Mouse (Mus musculus) liver, postnatal 0 days (tissue): Measurements from ENCODE around the gene Nf2. TPM values are rescaled to one million over a fixed set of nuclear protein-coding genes. Genes with fewer than 3 reads are reported as not detected.

ENCODE experiments used
- ATAC-seq: fragments of 200-750 bp; cut with Nextera tagmentation; 2 replicates; pipeline ENCODE4 v1.8.0; 2017; ENCODE audit warnings: mild to moderate bottlenecking, moderate library complexity
- DNase-seq: peaks from one replicate; pipeline ENCODE4 v3.0.0-alpha.2; 2016
- H3K27ac ChIP-seq: fragments of 300-500 bp; sonication (generic); 2 replicates; pipeline ENCODE4 v1.5.1; 2014; ENCODE audit warnings: antibody characterized with exemption, moderate library complexity, mild to moderate bottlenecking, low read depth
- H3K27me3 ChIP-seq: fragments of 300-500 bp; sonication (generic); 2 replicates; pipeline ENCODE4 v1.6.1; 2014; ENCODE audit warnings: low read length, control low read depth, mixed read lengths; ENCODE audit not compliant: insufficient read depth
- H3K36me3 ChIP-seq: fragments of 300-500 bp; sonication (generic); replicated peaks from 2 replicates; pipeline ENCODE4 v1.6.1; 2014; ENCODE audit warnings: mild to moderate bottlenecking, control low read depth, low read length, moderate library complexity, mixed read lengths; ENCODE audit not compliant: insufficient read depth
- H3K4me1 ChIP-seq: fragments of 300-500 bp; sonication (generic); 2 replicates; pipeline ENCODE4 v1.6.1; 2014; ENCODE audit warnings: antibody characterized with exemption, mild to moderate bottlenecking, control low read depth; ENCODE audit not compliant: insufficient read depth
- H3K4me2 ChIP-seq: fragments of 300-500 bp; sonication (generic); 2 replicates; pipeline ENCODE4 v1.6.1; 2014; ENCODE audit warnings: low read depth, mild to moderate bottlenecking, low read length, moderate library complexity, mixed read lengths
- H3K4me3 ChIP-seq: fragments of 300-500 bp; sonication (generic); 2 replicates; pipeline ENCODE4 v1.5.1; 2014; ENCODE audit warnings: low read depth, low read length
- H3K9ac ChIP-seq: fragments of 300-500 bp; sonication (generic); replicated peaks from 2 replicates; pipeline ENCODE4 v1.6.1; 2014; ENCODE audit warnings: mild to moderate bottlenecking, moderate library complexity
- H3K9me3 ChIP-seq: fragments of 300-500 bp; sonication (generic); 2 replicates; pipeline ENCODE4 v1.6.1; 2016; ENCODE audit warnings: mild to moderate bottlenecking, control low read depth, low read length, mixed read lengths
- CTCF ChIP-seq: sonication (generic); IDR thresholded peaks from 2 replicates; pipeline ENCODE4 v1.5.1; 2016; ENCODE audit warnings: antibody characterized with exemption, low read depth
- EP300 ChIP-seq: IDR thresholded peaks from 2 replicates; pipeline ENCODE4 v1.6.1; 2016; ENCODE audit warnings: antibody characterized with exemption, low read depth, mild to moderate bottlenecking
- WGBS: fragments of 180-500 bp; shearing (Covaris S2); extraction: QIAGEN DNeasy Blood & Tissue Kit; methylation state at CpG from one replicate; pipeline ENCODE4 v1.1.7; 2014; ENCODE audit not compliant: insufficient replicate concordance; 5-methylcytosine and 5-hydroxymethylcytosine counted together
- polyA plus RNA-seq: library from polyadenylated mRNA; unstranded; fragments of >200 nt; fragmentation: Nextera tagmentation; extraction: Ambion mirVana; gene quantifications from 2 replicates; pipeline ENCODE4 v1.2.1, GENCODE M21; 2015

The Nf2 gene
- polyA plus RNA-seq, 1 experiment from 2014 or later, result 7.9 TPM

GRCm38 (mm10) chr11:4789691-4790090, 59.6 kb downstream of the Nf2 start:
- Histone ChIP-seq H3K36me3 (peaks cover 46% of the 10 kb centered on the region), H3K4me2 (no peak overlapping the region), H3K4me3 (no peak overlapping the region), H3K27ac (no peak overlapping the region), H3K27me3 (no peaks in the 10 kb centered on the region), H3K9me3 (no peaks in the 10 kb centered on the region), H3K4me1 (0 out of 2 replicates have a peak, but pooled peaks cover 4% of the 10 kb centered on the region), H3K9ac (no peak overlapping the region)
- no peak for TF ChIP-seq EP300
- no peak for TF ChIP-seq CTCF
- DNase-seq (no peak), ATAC-seq (no peak)
- 96% methylated on average over 5 of the region's 5 CpGs for WGBS

DNA sequence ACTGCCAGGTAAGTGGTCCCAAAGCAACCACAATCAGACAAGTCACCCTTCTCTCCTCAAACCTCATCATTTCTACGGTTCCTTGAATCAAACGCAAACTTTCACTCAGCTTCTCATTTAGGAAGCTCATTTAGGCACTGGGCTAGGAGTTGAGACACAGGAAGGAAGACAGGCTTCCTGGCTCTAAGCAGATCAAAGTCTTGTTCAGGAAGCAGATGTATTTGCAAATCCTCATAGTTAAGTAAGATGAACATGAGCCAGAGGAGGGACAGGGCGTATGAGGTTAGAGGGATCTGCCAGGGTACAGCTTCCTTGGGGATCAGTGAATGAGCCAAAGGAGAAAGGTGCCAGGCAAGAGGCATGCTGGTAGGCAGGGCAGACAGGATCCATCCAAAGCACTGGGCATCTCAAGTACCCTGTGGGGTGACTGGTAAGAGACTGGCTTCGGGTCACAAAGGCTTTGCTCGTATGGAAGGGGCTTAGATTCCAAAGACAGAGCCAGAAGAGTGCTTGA, 64.7 kb downstream of the Nf2 start:
- H3K4me1 ChIP-seq, result 0 out of 2 replicates have a peak, but pooled peaks cover 4% of the 10 kb centered on the region
- H3K27ac ChIP-seq, result 0 out of 2 replicates have a peak overlapping the region, but pooled peaks have one; percentile 23
- no peak overlapping the region for H3K9ac ChIP-seq
- H3K9me3 ChIP-seq, result no peaks in the 10 kb centered on the region
- 53% methylated on average over 5 of the region's 5 CpGs for WGBS
- 0 out of 2 replicates have a peak overlapping the region, but pooled peaks have one; percentile 18 for H3K4me2 ChIP-seq
- ATAC-seq (no peak), DNase-seq (no peak)
- no peak for TF ChIP-seq EP300
- peaks cover 33% of the 10 kb centered on the region for H3K36me3 ChIP-seq
- H3K27me3 ChIP-seq, result no peaks in the 10 kb centered on the region
- H3K4me3 ChIP-seq, result no peak overlapping the region

DNA sequence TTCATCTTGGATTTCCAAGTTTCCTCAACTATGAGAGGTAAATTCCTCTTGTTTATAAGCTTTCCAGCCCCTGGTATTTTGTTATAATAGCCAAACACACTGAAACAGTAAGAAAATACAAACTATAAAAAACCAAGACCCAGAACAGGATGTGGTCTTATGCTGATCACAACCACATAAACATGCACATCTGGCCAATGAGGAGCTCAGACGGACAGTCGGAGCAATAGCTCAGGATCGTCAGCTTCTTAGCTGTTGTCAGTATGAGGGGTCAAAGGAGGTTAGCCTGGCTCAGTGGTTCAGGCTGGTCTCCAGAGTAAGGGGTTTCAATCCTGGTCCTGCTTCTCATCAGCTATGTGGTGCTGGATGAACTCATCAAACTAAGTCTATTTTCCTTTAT, 66.2 kb downstream of the Nf2 start:
- Histone ChIP-seq H3K9me3 (no peaks in the 10 kb centered on the region), H3K27ac (no peak overlapping the region), H3K4me2 (no peak overlapping the region), H3K27me3 (no peaks in the 10 kb centered on the region), H3K36me3 (peaks cover 37% of the 10 kb centered on the region), H3K4me1 (0 out of 2 replicates have a peak, but pooled peaks cover 4% of the 10 kb centered on the region), H3K9ac (no peak overlapping the region), H3K4me3 (no peak overlapping the region)
- TF ChIP-seq CTCF (no peak), EP300 (no peak)
- 61% methylated on average over 3 of the region's 3 CpGs for WGBS
- no peak for DNase-seq
- ATAC-seq, result no peak

GRCm38 (mm10) chr11:4780927-4781326, 68.4 kb downstream of the Nf2 start:
- Histone ChIP-seq H3K4me1 (0 out of 2 replicates have a peak, but pooled peaks cover 4% of the 10 kb centered on the region), H3K4me2 (no peak overlapping the region), H3K9ac (no peak overlapping the region), H3K9me3 (no peaks in the 10 kb centered on the region), H3K36me3 (peaks cover 41% of the 10 kb centered on the region), H3K4me3 (no peak overlapping the region), H3K27ac (no peak overlapping the region), H3K27me3 (no peaks in the 10 kb centered on the region)
- TF ChIP-seq CTCF, result no peak
- no peak for TF ChIP-seq EP300
- no peak for DNase-seq
- 79% methylated on average over 3 of the region's 3 CpGs for WGBS
- ATAC-seq, result no peak

DNA sequence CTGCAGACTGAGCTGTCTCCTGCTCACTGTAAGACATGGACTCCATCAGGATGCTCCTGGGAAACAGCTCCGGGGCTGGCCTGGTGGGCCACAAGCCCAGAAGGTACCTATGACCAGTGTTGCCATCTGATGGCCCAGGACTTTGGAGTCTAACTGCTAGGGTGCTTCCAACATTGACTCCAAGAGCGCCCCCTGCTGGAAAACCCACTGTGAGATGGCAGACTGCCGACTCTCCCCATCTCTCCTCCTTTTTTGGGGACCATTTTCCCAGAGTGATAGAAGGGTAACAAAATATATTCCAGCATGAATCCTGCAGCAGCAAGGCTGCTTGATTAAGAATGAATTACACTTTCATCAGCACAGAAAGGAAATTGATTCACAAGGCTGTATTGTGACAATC, 76.4 kb downstream of the Nf2 start:
- Histone ChIP-seq H3K4me2 (no peak overlapping the region), H3K4me1 (no peaks in the 10 kb centered on the region), H3K4me3 (no peak overlapping the region), H3K36me3 (peaks cover 29% of the 10 kb centered on the region; the same call in 1 of the 2 replicates), H3K27ac (no peak overlapping the region), H3K27me3 (no peaks in the 10 kb centered on the region), H3K9me3 (no peaks in the 10 kb centered on the region), H3K9ac (no peak overlapping the region)
- 32% methylated on average over 3 of the region's 3 CpGs for WGBS
- TF ChIP-seq EP300, result no peak
- TF ChIP-seq CTCF, result peak; percentile 72
- peak; percentile 81 for DNase-seq
- no peak for ATAC-seq

DNA sequence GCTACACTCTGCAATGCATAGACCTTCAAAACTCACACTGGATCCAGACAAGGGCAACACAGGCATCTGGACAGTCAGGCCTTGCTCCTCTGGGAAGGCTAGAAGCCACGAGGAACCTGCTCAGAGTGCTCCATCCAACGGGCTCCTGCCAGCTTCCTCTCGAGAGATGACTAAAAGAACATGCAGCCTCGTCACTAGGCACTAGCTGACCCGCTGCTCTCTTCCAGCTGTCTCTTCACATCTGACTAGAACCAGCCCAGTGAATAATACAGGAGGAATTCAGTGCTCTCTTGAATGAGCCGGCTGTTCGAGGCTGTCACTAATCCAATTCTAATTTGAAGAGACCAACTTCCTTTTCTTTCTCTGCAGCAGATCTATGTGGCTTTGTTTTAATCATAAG, 77.6 kb downstream of the Nf2 start:
- 76% methylated on average over 7 of the region's 7 CpGs for WGBS
- ATAC-seq (no peak), DNase-seq (no peak)
- Histone ChIP-seq H3K27ac (no peak overlapping the region), H3K36me3 (peaks cover 25% of the 10 kb centered on the region; the same call in 1 of the 2 replicates), H3K9ac (no peak overlapping the region), H3K27me3 (no peaks in the 10 kb centered on the region), H3K4me1 (no peaks in the 10 kb centered on the region), H3K4me3 (no peak overlapping the region), H3K9me3 (no peaks in the 10 kb centered on the region), H3K4me2 (no peak overlapping the region)
- TF ChIP-seq CTCF (no peak), EP300 (no peak)

DNA sequence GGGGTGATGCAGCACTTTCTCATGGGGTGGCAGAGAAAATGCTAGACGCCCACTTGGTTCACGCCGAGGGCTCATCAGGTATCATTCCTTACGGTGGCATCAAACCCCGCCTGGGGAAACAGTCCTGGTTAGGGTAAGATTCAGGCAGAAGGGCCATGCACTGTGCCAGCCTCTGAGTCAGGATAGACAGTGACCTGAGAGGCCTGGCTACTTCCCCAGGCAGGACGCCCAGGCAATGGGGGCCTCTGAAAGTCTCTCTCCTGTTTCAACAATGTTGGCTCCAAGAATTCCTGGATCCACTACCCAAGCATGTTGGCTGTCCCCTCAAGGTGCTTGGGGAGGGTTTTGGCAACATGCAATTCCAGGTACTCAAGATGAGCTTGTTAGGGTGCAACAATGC, 79.5 kb downstream of the Nf2 start:
- TF ChIP-seq EP300 (no peak), CTCF (no peak)
- Histone ChIP-seq H3K4me3 (no peak overlapping the region), H3K27me3 (no peaks in the 10 kb centered on the region), H3K27ac (no peak overlapping the region), H3K9me3 (no peaks in the 10 kb centered on the region), H3K9ac (no peak overlapping the region), H3K4me1 (no peaks in the 10 kb centered on the region), H3K4me2 (no peak overlapping the region), H3K36me3 (peaks cover 19% of the 10 kb centered on the region; the same call in 1 of the 2 replicates)
- ATAC-seq (no peak), DNase-seq (no peak)
- WGBS, result 91% methylated on average over 6 of the region's 6 CpGs
